Mouse (Mus musculus) retina, postnatal 7 days (tissue): ENCODE measurements around the gene Cby3.
"Not testable (repeated sequence)": the region's sequence is repeated elsewhere in the genome, so short reads cannot be mapped to it uniquely, and the experiment has no call there.

Experiments
- DNase-seq: peaks from one replicate; pipeline ENCODE4 v3.0.0-alpha.2; 2012; ENCODE audit warnings: low read depth, low spot score

Gene Cby3

DNA sequence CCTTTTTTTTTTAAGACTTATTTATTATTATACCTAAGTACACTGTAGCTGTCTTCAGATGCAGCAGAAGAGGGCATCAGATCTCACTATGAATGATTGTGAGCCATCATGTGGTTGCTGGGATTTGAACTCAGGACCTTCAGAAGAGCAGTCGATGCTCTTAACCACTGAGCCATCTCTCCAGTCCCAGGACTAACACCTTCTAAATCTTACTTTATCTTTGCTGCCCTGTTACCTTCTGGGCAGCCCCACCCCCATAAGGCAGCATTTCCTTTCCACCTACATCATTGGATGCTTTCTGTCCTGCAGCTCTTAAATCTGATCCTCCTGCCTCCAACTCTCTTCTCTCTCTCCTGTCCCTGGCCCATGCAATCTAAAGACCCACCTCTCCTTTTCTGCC lies 7.0 kb downstream of the Cby3 start:
- not testable (repeated sequence) for DNase-seq

DNA sequence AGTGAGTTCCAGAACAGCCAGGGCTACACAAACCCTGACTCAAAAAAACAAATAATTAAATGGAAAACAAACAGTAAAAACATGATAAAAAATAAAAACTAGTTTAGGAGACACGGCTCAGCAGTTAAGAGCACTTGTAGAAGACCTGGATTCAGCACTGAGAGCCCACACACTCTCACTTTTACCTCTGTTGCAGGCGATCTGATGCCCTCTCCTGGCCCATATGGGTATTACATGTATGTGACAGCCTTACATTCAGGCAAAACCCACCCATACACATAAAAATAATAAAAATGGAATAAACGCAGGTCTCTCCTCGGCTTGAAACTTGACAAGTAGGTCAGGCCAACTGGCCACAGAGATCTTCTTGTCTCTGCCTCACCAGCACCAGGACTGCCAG lies 10.3 kb downstream of the Cby3 start:
- DNase-seq: peak; percentile 68

DNA sequence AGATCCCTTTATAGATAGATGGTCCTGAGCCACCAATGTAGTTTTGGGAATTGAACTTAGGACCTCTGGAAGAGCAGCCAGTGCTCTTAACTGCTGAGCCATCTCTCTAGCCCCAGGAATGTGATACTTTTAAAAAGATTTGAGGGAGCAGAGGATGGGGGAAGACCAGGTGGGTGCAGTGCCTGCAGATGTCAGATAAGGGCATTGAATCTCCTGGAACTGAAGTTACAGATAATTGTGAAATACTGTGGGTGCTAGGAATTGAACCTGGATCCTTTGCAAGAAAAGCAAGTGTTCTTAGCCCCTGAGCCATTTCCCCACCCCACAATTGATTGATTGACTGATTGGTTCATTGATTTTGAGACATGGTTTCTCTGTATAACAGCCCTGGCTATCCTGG lies 11.1 kb downstream of the Cby3 start:
- no peak for DNase-seq

DNA sequence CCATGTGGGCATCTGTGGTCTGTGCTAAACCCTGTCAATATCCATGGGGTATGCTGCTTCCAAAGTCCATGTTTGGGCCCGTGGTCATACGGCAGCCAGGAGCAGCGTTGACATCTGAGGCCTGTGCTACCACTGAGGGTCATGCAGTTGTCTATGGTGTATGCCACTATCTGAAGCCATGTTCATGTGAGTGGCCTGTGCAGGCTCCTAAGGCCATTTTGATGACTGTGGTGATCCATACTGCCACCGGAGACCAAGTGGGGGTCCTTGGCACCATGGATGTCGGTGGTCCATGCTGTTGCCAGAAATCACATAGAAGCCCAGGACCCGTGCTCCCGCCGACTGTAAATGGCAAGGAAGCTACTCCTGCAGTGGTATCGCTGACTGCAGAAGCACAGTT lies 13.3 kb downstream of the Cby3 start:
- no peak for DNase-seq

DNA sequence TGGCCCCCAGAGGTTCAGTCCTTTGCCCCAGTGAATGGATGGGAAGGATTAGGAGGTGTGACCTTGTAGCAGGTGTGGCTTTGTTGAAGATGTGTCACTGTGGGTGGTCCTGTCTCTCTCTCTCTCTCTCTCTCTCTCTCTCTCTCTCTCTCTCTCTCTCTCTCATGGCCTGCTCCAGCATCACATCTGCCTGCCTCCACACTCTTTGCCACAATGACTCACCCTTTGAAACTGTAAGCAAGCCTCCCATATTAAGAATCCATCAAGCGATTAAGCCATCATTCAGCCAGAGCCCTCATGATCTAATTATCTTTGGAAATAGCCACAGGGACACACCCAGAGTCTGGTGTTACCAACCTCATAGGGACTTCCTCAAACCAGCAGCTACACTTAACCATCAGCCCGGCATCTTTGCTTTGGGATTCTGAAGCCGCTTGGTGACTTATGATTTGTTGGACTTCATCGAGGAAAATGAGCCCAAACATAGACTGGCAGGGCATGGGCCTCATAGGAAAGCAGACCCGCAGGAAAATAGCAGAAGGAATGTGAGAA lies 15.2 kb downstream of the Cby3 start:
- DNase-seq: no peak

DNA sequence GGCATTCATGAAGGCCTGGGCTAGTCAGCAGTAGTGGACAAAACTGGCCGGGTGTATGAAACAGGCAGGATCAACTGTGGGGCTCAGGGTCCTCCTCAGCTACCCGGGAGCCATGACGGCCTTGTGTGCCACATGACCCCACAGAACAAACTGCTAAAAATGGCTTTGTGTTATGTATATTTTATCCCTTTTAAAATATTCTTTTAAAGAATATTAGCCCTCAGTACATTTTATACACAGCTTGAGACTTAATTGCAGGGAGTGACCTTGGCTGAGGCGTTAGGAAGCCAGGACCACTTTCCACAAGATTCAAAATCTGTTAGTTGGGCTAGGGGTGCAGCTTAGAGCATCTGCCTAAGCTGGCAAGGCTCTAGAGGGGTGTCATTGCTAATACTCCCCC lies 16.7 kb downstream of the Cby3 start:
- no peak for DNase-seq

DNA sequence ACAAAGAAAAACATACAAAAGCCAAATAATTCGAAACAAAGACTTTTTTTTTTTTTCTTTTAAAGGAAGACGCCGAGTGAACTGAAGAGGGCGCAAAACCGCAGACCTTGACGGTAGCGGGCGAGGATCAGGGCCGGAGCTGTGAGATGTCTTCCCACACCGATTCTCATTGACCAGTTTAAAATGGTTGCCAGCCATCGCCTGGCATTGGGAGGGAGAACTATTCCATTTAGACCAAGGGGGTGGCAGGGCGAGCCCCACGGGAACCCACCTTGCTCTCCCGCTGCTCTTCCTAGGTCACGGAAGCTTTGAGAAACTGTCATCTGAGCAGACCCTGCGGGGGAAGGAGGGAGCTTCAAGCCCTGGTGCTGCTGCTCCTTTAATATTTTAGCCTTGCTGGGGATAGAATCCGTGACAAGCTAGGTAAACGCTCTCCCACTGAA lies 17.2 kb downstream of the Cby3 start:
- peak; percentile 38 for DNase-seq

DNA sequence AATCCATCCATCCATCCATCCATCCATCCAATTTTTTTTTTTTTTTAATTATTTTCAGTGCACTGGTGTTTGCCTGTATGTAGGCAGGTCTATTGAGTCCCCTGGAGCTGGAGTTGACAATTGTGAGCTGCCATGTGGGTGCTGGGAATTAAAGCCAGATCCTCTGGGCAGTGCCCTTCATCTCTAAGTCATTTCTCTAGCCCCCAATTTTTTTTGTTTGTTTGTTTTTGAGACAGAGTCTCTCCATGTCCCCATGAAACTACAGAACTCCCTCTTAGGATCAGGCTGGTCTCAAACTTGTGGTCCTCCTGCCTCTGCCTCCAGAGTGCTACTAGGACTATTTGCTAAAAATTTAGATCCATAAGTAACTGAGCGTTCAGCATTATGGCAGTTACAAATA lies 17.6 kb downstream of the Cby3 start:
- DNase-seq: no peak

DNA sequence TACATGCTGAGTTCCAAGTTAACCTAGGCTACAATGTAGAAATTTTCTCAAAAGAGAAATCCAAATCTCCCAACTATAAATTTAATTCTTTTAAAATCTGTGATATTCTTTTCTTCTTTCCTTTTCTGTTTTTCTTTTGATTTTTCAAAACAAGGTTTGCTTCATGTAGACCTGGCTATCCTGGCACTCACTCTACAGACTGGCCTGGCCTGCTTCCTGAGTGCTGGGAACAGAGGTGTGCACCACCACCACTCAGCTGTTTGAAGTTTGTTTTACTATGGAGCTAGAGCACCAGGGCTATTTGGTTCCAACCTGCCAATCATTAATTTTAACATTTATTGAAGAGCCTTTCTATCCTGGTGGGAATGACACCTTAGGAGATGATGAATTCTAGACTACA lies 18.8 kb downstream of the Cby3 start:
- DNase-seq: no peak

DNA sequence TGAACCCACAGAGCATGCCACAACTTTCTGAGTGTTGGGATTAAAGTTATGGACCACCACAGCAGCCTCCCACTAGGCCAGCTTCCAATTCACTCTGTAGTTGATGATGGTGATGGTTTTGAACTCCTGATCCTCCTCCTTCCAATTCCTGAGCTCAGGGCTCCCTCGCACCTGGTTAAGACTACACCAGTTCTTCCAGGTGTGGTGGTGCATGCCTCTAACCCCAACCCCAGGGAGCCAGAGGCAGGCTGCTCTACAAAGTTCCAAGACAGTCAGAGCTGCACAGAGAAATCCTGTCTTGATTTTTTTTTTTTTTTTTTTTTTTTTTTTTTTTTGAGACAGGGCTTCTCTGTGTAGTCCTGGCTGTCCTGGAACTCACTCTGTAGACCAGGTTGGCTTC lies 19.4 kb downstream of the Cby3 start:
- DNase-seq: no peak

DNA sequence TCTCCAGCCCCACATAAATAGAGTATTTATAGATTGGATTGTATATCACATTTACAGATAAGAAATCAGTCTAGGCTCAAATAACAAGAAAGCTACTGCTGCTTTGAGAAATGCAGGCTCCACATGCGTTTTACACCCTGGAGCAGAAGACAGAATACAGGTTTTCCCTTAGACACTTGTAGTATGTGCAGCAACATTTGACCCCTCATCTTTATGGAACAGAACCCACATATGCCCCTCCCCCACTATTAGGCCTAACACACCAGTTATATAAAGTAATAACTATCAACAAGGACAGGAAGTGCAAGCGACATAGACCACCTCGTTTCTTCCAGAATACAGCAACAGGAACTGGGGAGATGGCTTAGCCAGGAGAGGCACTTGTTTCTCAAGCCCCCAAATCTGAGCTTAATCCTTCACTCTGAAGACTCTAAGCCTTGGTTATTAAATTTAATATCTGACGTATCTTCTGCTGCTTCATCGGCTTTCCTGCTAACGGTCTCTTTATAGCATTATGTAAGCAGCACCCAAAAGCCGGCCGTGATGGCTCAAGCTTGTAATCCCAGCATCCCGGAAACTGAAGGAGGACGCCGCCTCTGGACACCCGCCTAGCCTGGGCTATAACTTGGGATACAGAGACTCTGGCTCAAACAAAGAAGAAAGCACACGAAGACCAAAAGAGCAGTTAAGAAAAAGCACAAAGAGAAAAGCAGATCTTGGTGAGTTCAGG lies 20.2 kb downstream of the Cby3 start:
- DNase-seq: no peak

DNA sequence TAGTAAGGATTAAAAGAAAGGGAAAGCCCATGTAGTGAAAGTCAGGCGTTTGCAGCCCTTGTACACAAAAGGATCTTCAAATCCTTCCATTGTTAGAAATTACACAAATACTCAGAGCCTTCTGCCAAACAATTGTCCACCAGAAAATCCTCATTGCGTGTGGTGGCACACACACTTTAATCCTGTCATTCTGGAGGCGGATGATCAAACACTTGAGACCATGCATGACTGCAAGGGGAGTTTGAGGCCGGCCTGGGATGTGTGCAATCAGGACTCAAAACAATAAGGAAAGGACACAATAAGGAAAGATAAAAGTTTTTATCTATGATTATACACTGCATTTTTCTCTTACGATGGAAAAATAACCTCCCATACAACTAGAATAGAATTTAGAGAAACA lies 21.2 kb downstream of the Cby3 start:
- DNase-seq: no peak

DNA sequence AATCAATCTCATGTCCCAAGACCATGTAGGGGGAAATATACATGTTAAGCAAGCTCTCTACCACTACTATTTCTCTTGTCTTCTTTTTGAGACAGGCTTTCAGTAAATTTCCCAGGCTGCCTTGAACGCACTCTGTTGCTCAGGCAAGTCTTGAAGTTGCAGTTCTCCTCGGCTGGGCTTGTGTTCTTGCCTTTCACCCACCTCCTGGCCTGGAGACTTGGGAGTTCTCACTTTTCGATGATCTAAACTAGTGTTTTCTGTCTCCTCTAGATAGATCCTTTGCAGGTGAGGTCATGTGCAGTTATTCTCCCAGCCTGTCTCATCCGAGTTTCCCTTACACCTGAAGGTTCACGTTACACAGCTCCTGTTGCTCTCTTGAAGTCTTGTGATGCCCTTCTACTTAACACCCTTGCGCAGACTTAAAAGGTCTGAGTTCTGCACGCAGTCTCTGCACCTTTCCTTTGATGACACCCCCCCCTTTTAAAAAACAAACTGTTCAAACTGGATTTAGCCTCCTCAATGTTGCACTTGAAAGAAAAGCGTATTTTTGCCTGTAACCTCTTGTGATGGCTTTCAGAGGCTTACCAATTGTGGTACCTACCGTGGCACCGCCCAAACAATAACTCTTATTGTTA lies 22.0 kb downstream of the Cby3 start:
- no peak for DNase-seq

DNA sequence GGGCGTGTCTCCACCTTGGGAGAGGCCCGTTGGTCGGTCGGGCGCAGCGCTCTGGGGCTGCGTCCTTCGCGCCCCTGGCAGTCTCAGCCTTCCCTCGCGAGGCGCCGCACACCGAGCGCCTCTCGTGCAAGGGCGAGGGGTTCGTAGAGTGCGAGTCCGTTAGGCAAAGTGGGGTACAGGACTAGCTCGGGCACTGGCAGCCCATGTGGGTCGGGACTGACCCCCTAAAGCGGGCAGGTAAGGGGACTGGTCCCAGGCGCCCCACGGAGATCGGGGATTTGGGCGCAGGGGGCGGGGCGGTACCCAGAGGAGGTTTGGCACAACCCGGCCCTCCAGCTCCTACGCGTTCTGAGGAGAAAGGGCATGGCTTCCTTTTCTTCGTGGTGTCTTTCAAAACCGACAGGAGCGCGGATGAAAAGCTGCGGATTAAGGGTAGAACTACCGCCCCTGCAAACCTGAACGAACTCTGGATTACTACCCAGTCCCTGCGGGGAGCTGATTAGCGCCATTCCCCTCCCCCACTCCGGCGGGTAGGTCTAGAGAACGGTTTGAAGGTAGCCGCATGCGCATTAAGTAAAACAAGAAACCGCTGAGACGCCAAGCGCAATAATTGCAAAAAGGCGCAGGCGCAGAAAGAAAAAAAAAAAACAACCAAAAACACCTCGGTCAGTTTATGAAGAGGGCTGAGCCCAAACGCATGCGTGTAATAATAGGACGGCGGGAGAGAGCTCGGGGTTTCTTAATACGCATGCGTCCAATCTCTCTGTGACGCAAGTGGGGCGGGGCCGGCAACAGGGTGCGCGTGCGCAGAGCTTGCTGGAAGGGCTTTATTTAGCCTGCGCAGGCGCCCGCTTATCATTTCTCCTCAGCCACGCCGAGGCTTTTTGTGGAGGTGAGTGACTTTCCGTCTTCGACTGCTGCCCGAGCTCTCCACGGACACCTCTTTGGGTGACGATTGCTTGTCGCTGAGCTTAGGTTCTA lies 22.9 kb downstream of the Cby3 start, which contains the start of gene Hnrnph1:
Gene Hnrnph1, plus strand, starts transcription at position 80 of the 981 bp plus-strand sequence.
- peak; percentile 97 for DNase-seq

DNA sequence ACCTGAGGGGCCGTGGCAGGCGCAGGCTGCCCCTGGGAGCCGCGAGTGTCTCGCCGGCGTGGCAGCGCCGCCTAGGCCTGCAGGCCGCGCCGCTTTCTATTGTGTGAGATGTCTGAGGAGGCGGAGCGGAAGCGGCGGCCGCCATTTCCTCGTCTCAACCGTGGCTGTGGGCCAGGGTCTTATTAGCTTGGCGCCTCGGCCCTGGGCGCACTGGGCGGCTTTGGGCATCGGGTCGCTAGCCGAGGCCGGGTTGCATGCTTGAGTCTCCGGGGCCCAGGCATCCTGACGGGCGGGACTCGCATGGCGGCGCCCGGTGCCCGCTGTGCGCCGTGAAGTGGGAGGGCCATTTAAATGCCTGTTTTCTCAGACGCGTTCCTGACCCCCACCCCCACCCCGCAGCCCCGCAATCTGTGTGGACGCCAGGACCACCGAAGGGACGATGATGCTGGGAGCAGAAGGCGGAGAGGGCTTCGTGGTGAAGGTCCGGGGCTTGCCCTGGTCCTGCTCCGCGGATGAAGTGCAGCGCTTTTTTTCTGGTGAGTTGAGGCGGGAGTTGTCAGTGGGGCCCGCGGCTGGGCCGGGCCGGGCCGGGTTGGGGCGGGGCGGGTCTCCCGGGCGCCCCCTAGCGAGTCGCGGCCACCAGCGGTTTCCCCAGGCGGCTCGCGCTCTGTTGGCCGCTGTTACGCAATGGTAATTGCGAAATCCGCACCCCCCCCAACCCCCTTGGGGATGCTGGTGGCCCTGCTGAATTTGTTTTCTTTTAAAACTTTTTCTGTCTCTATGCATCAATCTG lies 23.8 kb downstream of the Cby3 start:
- DNase-seq: peak; percentile 54

DNA sequence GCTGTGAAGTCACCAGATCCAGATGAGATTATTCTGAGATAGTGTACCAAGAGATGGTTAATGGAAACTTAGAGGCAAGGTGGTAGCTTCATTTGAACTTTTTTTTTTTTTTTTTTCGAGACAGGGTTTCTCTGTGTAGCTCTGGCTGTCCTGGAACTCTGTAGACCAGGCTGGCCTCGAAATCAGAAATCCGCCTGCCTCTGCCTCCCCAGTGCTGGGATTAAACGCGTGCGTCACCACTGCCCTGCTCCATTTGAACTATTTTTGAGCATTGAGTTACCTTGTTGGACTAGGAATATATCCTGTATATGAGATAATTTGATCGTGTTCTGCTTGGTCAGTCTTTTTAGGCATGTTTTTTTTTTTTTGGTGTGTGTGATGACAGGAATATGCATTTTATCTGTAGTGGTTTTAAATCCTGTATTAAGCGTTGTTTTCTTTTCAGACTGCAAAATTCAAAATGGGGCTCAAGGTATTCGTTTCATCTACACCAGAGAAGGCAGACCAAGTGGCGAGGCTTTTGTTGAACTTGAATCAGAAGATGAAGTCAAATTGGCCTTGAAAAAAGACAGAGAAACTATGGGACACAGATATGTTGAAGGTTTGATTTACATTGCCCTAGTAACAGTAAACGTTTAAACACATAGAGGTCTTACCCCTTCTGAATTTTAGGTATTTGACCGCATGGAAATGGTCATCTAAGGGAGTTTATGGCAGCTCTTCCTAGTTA lies 24.9 kb downstream of the Cby3 start:
- DNase-seq: no peak

DNA sequence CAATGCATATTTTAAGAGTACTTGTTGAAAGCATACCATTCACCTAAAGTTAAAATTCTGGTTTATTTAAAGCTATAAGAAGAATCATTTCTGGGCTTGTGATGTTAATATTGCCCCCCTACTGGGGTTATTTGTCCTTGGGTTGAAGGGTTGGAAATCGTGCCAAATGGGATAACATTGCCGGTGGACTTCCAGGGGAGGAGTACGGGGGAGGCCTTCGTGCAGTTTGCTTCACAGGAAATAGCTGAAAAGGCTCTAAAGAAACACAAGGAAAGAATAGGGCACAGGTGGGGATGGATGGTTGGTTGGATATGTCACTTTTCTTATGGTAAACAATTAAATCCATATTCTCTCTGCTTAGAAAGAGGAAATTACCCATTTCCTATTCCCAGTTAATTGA lies 27.0 kb downstream of the Cby3 start:
- DNase-seq: no peak

DNA sequence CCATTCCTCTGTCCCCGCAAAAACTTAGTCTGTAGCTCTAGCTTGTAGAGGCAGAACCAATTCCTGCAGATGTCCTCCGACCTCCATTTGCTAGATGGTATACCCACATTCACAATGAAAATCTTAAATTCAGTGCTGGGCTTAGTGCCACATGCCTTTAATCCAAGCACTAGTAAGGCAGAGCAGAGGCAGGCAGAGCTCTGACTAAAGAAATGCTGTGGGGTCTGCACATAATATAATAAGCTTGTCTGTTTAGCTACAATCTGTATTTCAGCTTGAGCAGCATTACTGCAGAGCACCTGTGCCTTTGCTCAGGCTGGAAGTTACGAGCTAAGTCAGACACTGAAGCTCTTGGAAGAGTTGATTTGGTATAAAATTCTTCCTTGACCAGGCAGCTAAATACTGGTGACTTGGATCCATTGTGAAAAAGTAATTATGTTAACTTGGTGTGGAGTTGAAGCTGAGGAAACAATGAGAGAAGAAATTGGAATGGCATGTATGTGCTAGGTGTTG lies 33.0 kb downstream of the Cby3 start:
- DNase-seq: no peak

DNA sequence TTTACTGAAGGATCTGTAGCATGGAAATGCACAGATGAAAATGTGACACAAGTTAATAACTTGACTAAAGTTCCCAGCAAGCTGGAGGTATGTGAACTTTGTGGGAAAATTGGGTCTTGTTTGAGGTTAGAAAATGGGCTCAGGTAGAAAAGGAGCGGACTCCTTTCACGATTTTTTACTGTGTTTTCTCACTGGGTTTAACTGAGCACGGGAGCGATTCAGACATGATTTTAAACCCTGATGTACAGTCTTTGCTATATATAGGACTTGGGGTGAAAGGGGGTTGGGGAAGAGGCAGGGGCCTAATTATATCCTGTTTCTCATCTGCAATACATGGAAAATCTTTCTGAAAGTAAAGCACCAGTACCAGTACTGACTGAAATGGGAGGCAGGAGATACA lies 33.4 kb downstream of the Cby3 start:
- no peak for DNase-seq

DNA sequence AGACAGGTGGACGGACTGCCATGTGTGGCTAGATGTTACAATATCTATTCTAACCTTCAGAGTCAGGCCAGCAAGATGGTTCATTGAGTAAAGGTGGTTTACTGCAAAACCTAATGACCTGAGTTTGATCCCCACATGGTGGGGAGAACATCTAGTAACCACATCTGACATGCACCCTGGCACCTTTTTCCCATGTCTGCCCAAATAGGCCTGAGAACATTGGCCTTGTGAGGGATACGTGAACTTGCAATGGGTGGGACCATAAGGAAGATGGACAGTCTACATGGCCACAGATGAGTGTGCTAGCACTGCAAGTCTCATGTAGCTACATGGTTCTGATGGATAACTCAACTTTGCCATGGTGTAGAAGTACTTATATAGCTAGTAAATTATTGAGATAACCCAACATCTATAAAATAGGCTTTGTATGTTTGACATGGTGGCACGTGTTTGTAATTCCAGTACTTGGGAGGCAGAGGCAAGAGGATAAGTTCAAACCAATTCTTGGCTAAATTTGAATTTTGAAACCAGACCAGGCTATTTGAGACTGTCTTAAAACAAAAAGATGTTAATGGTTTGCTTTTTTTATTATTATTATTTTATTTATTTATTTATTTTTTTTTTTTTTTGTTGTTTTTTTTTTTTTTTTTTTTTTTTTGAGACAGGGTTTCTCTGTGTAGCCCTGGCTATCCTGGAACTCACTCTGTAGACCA lies 34.1 kb downstream of the Cby3 start:
- DNase-seq: no peak
